Mouse (Mus musculus): Measurements from ENCODE around the gene Ptk6.

Ptk6 gene

DNA sequence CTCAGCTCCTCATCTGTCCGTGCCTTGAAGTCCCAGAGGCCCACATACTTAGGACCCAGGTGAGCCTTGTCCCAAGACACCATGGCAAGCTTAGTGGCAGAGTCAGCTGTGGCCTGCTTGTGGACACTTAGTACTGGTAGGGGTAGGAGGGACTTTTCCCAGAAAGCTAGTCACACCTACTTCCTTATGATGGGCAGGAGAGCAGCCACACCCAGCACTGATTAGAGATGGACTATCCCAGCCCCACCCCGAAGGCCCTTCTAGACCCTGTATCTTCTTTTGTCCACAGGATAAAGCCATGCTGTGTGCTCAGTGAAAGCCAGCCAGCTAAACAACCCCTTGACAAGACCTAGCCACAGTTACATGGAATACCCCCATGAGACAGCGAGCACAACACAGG, at the start of gene Ptk6:
Gene Ptk6 (minus strand): TSS at position 368 of the 400 bp plus-strand sequence.
- DNase-seq (ENCODE audit: low read depth): no peak

DNA sequence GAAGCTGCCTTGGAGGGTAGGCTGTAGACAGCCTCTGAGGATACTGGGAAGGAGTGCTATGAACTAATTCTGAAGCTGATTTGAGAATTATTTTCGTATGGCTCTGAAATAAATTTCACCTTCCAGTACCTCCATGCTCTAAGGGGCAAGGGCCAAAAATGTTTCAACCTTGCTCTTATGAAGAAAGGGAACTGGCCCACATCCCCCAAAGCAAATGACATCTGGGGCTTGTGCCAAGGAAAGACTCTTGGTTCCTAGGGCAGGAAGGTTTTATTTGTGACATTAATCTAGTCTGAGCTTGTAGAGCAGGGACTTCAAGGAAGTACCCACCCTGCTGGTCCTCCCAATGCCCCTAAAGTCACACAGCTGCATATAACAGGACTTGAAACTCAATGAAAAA, 49.3 kb upstream of the Ptk6 start:
- no peak for DNase-seq (ENCODE audit: low read depth)

DNA sequence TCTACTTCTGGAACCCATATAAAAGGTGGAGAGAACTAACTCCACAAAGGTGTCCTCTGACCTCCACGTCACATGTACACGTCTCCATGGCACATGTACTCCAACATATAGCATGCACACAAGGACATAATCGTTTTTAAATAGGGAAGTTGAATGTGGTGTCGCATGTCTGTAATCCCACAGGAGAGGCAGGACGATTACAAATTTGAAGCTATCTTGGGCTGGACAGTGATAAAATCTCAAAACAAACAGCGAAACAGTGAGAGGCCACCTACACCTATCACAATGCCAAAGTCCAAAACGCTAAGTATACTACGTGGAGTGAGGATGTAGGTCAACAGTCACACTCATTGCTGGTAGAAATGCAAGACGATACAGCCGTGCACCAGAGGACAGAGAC, 46.6 kb upstream of the Ptk6 start:
- no peak for DNase-seq (ENCODE audit: low read depth)

DNA sequence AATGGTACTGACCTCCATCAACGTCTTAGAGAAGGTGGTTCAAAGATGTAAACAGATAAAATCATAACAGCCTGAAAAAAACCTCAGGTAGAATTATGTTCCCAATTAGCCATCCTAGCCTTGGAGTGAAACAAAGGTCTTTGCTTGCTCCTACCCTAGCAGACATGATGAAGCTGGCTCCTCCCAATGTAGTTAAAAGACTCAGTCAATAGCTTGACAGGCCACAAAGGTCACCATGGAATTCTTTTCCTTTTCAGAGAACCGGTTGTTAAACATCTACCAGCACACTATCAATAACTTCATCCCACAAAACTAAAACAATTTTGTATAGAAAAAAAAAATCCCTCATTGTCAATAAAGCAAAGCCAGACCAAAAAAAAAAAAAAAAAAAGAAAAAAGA, 42.4 kb upstream of the Ptk6 start:
- DNase-seq (ENCODE audit: low read depth): no peak

DNA sequence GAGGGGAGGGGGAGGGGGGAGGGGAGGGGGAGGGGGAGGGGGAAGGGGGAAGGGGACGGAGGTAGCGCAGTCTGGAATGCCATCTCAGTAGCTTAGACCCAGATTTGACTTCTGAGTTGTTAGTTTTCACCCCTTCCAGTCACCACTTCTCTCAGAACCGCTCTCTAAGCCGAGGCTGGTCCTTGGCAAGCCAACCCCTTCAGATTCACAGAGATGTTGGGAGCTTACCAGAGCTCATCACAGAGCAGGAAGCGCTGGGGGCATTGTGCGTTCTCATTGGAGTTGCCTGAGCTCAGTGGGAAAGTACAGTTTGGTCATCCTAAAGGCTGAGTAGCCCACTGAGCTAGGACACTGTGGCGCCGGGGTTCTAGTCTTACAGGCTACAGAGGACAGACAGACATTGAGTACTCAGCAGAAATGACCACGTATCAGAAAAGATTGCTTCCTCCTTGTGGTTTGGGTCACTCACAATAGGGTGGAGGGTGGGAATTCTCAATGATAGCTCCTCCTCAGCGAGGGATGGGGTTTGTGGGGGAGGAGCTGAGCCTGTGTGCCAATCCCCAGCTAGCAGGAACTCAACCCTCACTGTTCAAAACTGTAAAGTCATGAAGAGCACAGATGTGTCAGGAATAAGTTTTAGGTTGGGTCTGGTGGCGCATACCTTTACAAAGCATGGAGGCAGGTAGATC, 41.3 kb upstream of the Ptk6 start:
- peak; percentile 16 for DNase-seq (ENCODE audit: low read depth)

DNA sequence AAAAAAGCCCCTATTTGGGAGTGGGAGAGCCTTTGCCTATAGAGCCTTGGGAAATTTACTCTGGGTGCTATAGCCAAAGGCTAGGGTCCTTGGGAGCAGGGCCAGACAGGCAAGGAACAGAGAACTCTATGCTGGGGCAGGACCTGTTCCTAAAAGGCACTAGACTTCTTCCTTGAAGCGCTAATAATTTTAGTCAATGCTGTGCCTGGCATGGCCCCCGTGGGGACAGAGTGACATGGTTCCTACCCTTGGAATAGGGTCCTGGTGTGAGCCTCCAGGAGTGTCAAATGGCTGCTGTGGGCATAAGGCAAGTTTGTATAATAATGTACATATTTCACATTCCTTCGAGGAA, 39.7 kb upstream of the Ptk6 start:
- DNase-seq (ENCODE audit: low read depth): no peak

DNA sequence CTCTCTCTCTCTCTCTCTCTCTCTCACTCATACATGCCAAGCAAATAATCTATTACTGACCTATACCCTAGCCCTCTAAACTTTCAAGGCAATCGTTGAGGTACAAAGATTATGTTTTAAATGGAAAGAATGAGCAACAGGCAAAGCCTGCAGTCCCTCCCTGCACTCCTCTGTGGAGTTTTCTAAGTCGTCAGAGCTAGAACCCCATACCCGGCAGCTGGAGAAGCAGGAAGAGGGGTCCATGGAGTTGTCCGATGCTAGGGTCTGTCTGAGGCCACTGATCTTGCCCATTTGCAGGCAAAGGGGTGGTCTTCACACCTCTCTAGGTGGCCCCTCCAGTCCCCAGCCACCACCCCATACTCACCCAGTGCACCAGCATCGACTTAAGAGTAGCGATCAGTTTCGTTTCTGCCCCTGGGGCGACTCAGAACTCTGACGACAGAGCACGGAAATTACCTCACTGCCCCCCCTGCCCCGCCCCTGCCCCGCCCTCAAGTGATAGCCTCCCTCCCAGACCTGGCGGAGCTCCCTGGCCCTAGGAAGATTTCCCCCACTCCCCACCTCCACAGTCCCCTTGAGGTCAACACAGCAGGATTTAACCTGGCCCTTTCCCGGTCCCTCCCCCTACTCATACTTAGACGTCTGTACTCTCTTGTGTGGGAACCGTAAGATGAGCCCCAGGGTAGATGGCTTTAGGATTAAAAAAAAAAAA, 39.2 kb upstream of the Ptk6 start, which contains the start of gene Helz2:
Gene Helz2 (minus strand): TSS at position 426 of the 712 bp plus-strand sequence.
- peak; percentile 16 for DNase-seq (ENCODE audit: low read depth)

DNA sequence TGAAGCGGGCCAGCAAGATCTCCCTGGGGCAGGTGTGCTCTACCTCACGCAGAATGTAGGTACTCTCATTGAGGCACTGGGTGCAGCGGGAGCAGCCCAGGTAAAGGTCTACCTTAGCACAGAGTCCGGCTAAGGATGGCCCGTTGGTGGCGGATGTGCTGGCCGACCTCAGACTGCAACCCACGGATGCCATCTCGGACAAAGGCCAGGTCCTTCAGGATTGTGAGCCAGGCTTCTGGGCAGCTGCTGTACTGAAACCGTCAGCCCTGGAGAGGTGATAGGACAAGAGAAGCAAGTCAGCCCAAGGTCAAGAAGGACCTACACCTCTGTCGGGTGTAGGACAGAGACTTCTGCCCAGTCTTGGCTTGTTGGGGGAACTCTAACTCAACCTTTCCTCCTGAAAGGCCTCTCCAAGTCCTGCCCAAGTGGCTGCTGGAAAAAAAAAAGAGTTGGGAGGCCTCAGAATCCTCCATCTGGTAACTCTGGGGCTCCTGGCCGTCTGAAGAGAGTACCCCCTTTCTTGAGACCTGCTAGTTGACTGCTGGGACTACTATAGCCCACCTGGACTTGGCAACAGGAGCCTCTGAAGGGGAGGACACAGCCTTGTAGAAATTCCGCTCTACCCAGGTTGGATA, 38.3 kb upstream of the Ptk6 start:
- no peak for DNase-seq (ENCODE audit: low read depth)

DNA sequence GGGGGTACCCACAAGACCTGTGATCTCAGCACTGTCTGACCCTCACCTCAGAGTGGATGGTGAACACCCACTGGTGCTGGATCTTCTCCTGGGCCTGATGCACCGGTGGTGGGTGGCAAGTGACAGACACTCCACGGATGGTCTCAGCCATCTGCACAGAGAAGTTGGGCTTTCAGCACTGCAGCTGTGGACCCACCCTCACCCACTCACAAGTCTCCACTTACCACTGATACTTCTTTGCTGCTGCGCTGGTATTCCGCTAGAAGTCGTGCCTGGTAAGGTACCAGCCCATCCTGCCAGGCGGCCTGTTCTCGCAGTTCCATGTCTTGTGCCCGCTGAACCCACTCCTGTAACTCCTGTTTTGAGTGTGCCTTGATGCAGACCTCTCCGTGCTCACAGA, 36.7 kb upstream of the Ptk6 start:
- DNase-seq (ENCODE audit: low read depth): no peak

DNA sequence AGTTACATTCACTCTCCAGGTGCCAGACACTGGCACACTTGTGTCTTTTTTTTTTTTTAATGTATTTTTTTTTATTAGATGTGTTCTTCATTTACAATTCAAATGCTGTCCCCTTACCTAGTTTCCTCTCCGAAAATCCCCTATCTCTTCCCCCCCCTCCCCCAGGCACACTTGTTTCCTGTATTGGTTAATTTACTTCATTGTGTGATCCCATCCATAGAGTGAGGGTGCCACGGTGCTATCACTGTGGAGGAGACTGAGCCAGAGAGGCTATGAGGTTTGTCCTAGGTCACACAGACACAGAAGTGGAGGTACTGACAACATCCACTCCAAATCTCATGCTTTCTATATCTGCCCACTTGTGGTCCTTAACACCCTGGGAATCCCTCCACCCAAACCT, 36.3 kb upstream of the Ptk6 start:
- no peak for DNase-seq (ENCODE audit: low read depth)

DNA sequence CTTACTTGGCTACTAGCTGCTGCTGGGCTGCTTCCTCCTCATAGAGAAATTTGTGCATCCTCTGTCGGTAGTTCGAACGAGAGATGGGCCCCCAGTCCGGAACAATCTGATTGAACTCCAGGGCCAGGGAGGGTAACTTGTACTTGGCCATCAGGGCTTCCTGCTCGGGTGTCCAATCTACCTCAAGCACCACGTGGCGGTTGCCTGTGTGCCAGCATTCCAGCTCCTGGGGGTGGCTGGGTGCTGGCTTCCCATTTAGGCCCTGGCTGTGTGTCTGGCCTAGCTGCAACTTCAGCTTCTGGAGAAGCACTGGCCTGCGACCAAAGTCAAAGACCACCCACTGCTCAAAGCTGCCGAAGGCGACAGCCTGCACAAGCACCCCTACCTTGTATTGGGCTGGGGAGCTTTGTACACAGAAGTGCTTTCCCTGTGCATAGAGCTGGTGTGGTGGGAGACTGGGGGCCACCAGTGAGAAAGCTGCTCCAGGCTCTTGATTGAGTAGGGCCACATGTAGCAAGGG, 35.6 kb upstream of the Ptk6 start:
- no peak for DNase-seq (ENCODE audit: low read depth)

DNA sequence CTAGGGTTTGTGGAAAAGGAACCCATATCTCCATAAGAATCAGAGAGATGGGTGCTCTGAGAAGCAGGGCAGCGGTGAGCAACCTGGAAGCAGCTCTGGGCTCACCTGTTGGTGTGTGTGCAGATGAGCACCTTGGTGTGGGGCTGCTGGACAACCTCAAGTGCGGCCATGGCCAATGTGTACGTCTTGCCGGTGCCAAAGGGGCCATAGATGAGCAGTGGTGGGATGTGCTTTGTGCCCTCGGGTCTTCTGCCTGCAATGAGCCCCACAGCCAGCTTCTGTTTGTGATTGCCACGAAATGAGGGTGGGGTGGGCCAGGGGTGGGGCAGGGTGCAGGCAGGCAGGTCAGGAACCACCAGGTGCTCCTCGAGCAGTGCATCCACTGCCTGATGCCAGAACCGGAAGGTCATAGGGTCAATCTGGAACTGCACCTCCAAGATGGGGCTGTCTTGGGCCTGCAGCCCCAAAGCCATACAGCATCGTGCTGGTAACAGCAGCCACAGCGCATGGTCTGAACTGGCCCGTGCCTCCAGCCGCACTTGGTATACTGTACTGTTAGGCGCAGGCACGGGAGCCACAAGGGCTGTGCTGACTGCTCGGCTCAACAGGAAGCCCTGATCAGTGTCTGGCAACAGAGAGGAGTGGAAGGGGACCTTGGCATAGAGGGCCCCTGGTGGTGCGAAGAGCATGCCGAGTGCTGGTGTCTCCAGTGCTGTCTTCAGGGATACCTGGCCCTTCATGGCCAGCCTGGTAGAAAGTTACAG, 34.8 kb upstream of the Ptk6 start:
- DNase-seq (ENCODE audit: low read depth): no peak

DNA sequence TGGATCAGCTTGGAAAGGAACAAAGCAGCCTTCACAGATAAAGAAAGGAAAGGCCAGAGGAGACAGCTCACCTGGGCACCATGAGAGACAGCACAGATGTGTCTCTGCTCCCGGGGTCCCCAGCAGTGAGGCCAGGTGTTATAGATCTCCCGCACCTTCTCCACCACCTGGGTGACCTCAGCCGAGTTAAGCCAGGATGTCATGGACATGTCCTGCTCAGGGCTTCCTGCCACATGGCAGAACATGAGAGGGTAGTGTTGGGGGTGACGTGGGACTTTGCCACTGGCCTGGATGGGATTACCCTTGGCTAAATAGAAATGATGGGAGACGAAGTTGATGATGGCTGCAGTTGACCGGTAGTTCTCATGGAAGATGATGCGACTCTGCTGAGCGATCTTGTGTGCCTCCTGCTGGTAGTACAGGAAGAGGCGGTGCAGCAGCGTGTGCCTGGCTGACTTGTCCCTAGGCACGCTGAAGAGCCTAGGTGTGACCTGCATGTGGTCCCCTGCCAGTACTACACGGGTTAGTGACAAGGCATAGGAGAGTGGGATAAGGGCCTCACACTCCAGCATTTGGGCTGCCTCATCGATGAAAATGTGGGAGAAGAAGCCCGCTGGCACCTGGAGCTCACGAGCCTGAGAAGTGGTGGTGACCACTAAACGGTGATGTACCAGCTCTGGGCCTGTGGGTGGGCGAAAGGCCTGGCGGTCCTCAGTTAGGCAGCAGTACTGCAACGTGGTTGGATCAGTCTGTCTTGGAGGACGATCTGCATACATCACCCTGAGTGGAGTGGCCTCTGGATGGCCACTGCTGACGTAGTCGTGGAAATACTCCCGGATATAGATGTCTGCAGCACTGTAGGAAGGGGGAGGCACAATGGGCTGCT, 33.3 kb upstream of the Ptk6 start:
- DNase-seq (ENCODE audit: low read depth): no peak

DNA sequence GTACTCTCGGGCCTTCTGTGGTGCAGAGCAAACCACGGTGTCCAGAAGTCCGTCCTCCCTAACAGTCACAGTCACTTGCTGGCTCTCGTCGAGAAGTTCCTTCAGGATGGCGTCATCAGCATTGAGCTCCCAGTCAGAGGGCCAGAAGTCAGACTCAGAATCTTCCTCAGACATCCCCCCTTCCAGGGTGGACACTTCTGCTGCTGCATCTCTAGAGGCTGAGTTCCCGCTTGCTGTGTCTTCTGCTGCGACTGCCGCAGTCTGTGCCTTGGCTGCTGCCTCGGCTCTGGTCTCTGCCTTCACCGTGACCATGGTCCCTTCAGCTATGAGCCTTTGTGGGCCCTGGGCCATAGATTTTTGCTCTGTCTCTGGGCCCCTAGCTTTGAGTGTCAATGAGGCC, 32.1 kb upstream of the Ptk6 start:
- no peak for DNase-seq (ENCODE audit: low read depth)

DNA sequence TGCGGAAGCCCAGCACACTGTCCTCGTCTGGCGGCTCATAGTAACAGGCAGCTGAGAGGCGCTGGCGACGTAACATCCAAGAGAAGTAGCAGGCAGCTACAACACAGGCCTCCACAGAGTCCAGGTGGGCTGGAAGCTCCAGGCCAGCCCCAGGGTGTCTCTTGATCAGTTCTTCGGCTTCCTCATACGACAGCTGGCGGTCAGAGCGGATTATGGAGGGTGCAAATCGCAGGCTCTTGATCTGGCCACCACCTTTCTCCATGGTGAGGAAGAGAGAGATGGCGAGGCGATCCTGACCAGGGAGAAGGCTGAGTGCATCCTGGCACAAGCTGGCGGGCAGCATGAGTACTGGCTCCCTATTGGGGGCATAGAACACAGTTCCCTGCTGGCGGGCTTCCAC, 30.9 kb upstream of the Ptk6 start:
- DNase-seq (ENCODE audit: low read depth): no peak

DNA sequence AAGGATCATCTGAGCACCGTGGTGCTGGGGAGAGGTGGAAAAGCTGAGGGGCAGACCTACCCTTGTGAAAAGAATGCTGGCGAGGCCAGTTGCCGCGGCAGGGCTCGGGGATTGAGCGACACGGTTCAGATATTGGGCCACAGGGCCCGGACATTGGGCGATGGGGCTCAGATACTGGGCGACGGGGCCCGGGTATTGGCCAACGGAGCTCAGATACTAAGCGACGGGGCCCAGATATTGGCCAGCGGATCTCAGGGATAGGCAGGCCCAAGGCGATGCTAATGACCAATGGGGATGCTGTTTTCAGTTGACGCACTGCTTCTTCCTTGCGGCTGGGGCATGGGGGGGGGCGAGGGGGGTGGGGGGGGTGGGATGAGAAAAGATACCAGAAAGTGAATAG, 28.6 kb upstream of the Ptk6 start:
- DNase-seq (ENCODE audit: low read depth): no peak

DNA sequence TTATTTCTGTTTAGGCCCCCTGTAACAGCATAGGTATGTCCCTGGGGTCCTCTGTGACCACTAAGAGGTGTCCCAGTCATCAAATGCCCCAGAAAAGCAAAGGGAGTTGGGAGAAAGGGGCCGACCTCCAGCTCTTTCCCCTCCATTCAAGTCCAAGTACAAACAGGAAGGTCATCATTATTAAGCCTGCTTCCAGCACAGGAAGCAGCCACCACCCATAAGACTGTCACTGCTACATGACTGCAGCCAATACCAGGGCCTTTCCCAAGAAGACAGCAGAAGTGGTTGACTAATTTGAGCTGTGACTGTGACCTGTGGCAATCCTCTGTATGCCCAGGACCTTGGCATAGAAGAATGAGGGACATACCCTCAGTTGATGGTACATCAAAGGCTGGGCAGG, 25.7 kb upstream of the Ptk6 start:
- no peak for DNase-seq (ENCODE audit: low read depth)

DNA sequence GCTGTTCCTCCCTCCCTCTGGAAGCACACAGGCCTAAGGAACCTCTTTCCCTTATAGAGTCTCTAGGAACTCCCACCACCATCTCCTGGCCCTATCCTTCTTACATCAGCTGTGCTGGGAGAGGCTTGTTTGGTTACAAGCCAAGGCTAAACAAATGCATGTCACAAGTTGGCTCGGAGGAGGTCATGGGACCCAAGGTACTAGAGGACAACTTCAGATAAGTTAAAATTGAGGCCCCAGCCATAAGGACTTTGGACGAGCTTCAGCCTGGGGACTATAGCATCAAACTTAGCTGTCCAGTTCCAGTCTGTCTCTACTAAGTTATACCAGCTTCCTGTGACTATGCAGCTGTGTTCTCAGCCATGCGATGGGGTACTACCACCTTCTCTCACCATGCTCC, 24.5 kb upstream of the Ptk6 start:
- DNase-seq (ENCODE audit: low read depth): no peak

DNA sequence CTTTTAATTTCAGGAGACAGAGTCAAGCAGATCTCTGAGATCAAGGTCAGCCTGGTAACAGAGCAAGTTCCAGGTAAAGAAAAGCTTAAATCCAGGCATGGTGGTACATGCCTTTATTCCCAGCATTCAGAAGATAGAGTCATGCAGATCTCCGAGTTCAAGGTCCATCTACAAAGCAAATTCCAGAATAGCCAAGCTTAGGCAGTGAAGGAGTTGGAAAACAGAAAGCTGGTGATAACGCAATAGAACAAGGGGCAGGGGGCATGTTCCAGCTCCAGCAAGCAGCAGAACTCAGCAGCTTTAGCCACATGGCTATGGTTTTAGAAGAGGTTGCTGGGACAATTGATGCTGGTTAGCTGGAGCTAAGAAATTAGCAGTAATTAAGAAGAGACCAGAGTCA, 22.4 kb upstream of the Ptk6 start:
- no peak for DNase-seq (ENCODE audit: low read depth)

DNA sequence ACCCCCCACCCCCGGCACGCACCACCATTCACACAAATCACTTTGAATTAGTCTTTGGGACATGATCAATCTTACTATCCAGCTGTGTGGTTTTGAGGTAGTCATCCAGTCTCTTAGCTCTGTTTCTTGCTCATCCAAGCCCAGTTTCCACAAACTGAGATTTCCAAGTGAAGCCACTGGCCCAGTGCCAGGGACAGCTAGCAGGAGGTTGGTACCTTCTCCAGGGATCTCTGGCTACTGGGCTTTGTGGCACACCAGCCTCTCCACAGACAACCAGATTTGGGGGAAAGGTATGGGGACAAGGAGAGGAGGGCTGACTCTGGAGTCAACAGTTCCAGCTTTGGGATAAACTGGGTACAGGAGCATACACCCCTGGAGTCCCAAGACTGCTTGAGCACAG, 17.8 kb upstream of the Ptk6 start:
- no peak for DNase-seq (ENCODE audit: low read depth)

DNA sequence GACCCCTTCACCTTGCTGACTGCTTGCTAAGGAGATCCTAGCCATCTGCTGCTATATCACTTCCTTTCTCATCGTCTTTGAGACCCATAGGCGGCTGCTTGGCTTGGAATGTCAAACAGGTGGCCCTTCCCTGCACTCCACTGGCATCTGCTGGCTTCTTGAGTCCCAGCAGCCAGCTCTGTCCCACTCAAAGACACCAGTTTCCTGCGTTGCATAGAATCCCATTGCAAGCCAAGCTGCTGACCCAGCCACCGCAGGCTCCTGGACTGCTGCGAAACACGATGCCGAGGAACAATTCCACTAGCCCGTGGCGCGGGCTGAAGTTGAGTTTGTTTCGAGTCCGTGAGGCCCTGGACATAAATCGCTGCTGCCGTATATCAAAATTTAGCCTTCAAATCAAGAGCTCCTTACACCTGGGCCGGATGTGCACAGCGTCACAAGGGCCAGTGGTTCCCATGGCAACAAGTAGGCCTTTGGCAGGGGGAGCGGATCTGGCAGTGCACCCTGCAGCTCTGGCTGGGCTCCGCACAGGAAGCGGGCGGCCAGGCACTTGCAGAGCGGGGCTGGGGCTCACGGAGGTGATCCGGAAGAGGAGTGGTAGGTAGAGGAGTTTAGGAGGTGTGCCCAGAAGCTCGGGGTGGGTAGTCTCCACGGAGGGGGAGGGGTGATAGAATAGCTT, 17.1 kb upstream of the Ptk6 start, which contains the start of gene Fndc11:
Gene Fndc11 (plus strand): TSS at position 476 of the 679 bp plus-strand sequence.
- DNase-seq (ENCODE audit: low read depth): peak; percentile 40

All from fibroblast of lung, adult 2 months (primary cell).